Mouse (Mus musculus): Measurements from ENCODE around the gene Ide.

DNA sequence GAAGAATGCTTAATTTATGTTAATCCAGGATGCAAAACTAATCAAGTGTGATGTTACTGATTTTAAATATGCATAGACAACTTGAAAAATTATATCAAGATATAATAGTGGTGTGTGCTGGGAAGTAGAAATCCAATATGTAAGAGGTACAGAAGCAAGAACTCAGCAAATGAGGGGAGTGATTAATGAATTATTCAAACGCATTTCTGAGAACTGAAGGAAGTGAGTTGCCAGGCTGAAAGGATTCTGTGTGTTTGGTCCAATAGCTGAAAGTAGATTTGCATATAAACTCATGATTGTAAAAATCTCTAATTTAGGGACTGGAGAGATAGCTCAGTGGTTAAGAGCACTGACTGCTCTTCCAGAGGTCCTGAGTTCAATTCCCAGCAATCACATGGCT lies 31.3 kb upstream of the Ide start:
- TF ChIP-seq CTCF (IDR thresholded peaks at IDR 0.05; ENCODE audit: low read depth) (no peak), EP300 (IDR thresholded peaks at IDR 0.05; ENCODE audit: low read depth) (no peak)

Data from liver, embryonic 14.5 days (tissue).